Mouse (Mus musculus): ENCODE data around the gene 1810065E05Rik. TPM values are rescaled to one million over a fixed set of nuclear protein-coding genes. Genes with fewer than 3 reads are reported as not detected.

1810065E05Rik gene
- polyA plus RNA-seq, 1 experiment, result not detected

Other genes starting within 250 kb of the 1810065E05Rik start
- gene Mrpl22, start 249.4 kb upstream of the 1810065E05Rik start, polyA plus RNA-seq (2012; ENCODE audit: insufficient read depth, insufficient read length, missing spikeins), result 69.5 and 84.9 TPM in 2 replicates
- 10.2 and 13.9 TPM in 2 replicates for gene Igtp, start 221.6 kb upstream of the 1810065E05Rik start, polyA plus RNA-seq (2012; ENCODE audit: insufficient read depth, insufficient read length, missing spikeins)
- gene Irgm2, start 221.5 kb upstream of the 1810065E05Rik start, polyA plus RNA-seq (2012; ENCODE audit: insufficient read depth, insufficient read length, missing spikeins), result 7.5 and 7.9 TPM in 2 replicates
- not detected in 2 replicates for gene 4930438A08Rik, start 146.3 kb upstream of the 1810065E05Rik start, polyA plus RNA-seq (2012; ENCODE audit: insufficient read depth, insufficient read length, missing spikeins)
- gene Zfp692, start 114.0 kb upstream of the 1810065E05Rik start, polyA plus RNA-seq (2012; ENCODE audit: insufficient read depth, insufficient read length, missing spikeins), result 2.0 and 2.6 TPM in 2 replicates
- gene Zfp672, start 90.8 kb upstream of the 1810065E05Rik start, polyA plus RNA-seq (2012; ENCODE audit: insufficient read depth, insufficient read length, missing spikeins), result 54.9 and 75.8 TPM in 2 replicates
- gene Sh3bp5l, start 90.4 kb upstream of the 1810065E05Rik start, polyA plus RNA-seq (2012; ENCODE audit: insufficient read depth, insufficient read length, missing spikeins), result 19.5 and 20.6 TPM in 2 replicates
- gene Lypd8, start 42.1 kb upstream of the 1810065E05Rik start, polyA plus RNA-seq (2012; ENCODE audit: insufficient read depth, insufficient read length, missing spikeins), result not detected in 2 replicates
- gene Gm12253, start 11.4 kb downstream of the 1810065E05Rik start, polyA plus RNA-seq (2012; ENCODE audit: insufficient read depth, insufficient read length, missing spikeins), result not detected in 2 replicates
- not detected in 2 replicates for gene Lypd9, start 31.8 kb downstream of the 1810065E05Rik start, polyA plus RNA-seq (2012; ENCODE audit: insufficient read depth, insufficient read length, missing spikeins)
- not detected in 2 replicates for gene Olfr30, start 41.2 kb downstream of the 1810065E05Rik start, polyA plus RNA-seq (2012; ENCODE audit: insufficient read depth, insufficient read length, missing spikeins)
- gene Olfr332, start 71.4 kb downstream of the 1810065E05Rik start, polyA plus RNA-seq (2012; ENCODE audit: insufficient read depth, insufficient read length, missing spikeins), result not detected in 2 replicates
- gene Olfr331, start 81.5 kb downstream of the 1810065E05Rik start, polyA plus RNA-seq (2012; ENCODE audit: insufficient read depth, insufficient read length, missing spikeins), result not detected in 2 replicates
- not detected in 2 replicates for gene Olfr330, start 113.7 kb downstream of the 1810065E05Rik start, polyA plus RNA-seq (2012; ENCODE audit: insufficient read depth, insufficient read length, missing spikeins)
- gene Olfr329-ps, start 125.3 kb downstream of the 1810065E05Rik start, polyA plus RNA-seq (2012; ENCODE audit: insufficient read depth, insufficient read length, missing spikeins), result not detected in 2 replicates
- gene Olfr328, start 134.5 kb downstream of the 1810065E05Rik start, polyA plus RNA-seq (2012; ENCODE audit: insufficient read depth, insufficient read length, missing spikeins), result not detected in 2 replicates
- gene Olfr224, start 149.4 kb downstream of the 1810065E05Rik start, polyA plus RNA-seq (2012; ENCODE audit: insufficient read depth, insufficient read length, missing spikeins), result not detected in 2 replicates
- gene Olfr325, start 156.6 kb downstream of the 1810065E05Rik start, polyA plus RNA-seq (2012; ENCODE audit: insufficient read depth, insufficient read length, missing spikeins), result not detected in 2 replicates
- gene Olfr324, start 174.0 kb downstream of the 1810065E05Rik start, polyA plus RNA-seq (2012; ENCODE audit: insufficient read depth, insufficient read length, missing spikeins), result not detected in 2 replicates
- gene 2210407C18Rik, start 195.0 kb downstream of the 1810065E05Rik start, polyA plus RNA-seq (2012; ENCODE audit: insufficient read depth, insufficient read length, missing spikeins), result not detected in 2 replicates
- gene Olfr323, start 209.4 kb downstream of the 1810065E05Rik start, polyA plus RNA-seq (2012; ENCODE audit: insufficient read depth, insufficient read length, missing spikeins), result not detected in 2 replicates
- not detected in 2 replicates for gene Trim58, start 219.4 kb downstream of the 1810065E05Rik start, polyA plus RNA-seq (2012; ENCODE audit: insufficient read depth, insufficient read length, missing spikeins)
- not detected in 2 replicates for gene Olfr322, start 237.7 kb downstream of the 1810065E05Rik start, polyA plus RNA-seq (2012; ENCODE audit: insufficient read depth, insufficient read length, missing spikeins)

All from brown adipose tissue, adult 24 weeks (tissue).